Mouse (Mus musculus): Measurements from ENCODE around the gene Anxa4. TPM values are rescaled to one million over a fixed set of nuclear protein-coding genes. Genes with fewer than 3 reads are reported as not detected.

The Anxa4 gene
- total RNA-seq, 2 experiments from 2014 or later, result 3.1 to 3.8 TPM

GRCm38 (mm10) chr6:86772631-86773030, 20.8 kb downstream of the Anxa4 start:
- intact Hi-C loops (cut with DNase I), result no loop called here
- DNase-seq (ENCODE audit: extremely low spot score in 1 of 2, low spot score in 2 of 2), result no peak

- DNase-seq (ENCODE audit: extremely low spot score in 1 of 2, low spot score in 2 of 2), result no peak
- intact Hi-C loops (cut with DNase I), result no loop called here
Observed at GRCm38 (mm10) chr6:86768938-86769337, 24.4 kb downstream of the Anxa4 start.

DNA sequence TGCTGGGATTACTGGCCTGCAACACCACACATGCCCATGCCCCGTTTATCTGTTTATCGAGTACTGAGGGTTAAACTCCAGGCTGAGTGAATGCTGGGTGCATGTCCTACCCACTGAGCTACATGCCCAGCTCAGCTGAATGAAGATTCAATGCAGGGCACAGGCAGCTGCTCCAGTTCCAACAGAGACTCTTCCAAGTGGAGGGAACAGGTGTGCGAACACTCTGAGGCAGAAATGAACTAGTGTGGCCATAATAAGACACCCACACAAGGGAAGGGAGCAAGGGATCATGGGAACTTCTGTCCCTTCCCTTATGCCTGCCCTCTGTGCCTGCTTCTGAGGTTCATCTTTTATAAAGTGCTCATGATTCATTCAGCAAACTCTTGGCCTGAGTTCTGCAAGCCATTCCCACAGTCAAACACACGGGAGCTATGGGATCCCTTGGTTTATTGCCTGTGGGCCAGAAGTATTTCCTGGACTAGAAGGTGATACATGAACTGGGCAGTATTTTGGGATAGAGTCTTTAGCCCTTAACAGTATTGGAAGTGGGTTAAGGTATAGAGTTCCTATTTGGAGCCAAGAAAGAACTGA, 25.1 kb downstream of the Anxa4 start:
- no peak for DNase-seq (ENCODE audit: extremely low spot score in 1 of 2, low spot score in 2 of 2)
- intact Hi-C loops (cut with DNase I), result no loop called here

GRCm38 (mm10) chr6:86767465-86767864, 25.9 kb downstream of the Anxa4 start:
- DNase-seq (ENCODE audit: extremely low spot score in 1 of 2, low spot score in 2 of 2), result no peak
- intact Hi-C loops (cut with DNase I), result no loop called here

DNA sequence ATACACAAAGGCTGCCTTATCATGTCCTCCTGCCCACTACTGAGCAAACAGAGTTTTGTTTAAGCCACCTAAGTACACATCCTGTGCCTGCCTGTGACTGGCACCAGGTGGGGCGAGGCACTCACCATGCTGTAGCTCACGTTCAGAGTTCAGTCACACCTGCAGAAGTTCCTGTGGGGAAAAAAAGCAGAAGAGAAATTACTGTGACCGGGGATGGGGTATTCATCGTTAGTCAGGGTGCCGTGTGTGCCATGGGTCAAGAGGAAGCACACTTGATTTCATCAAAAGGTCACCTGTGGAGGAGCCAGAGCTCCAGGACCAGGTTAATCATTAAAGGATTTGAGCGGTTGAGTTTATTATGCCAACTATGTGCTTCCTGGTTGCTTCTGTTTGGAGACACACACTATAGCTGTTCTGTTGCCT, 27.7 kb downstream of the Anxa4 start:
- intact Hi-C loops (cut with DNase I), result no loop called here

GRCm38 (mm10) chr6:86754105-86754863, 39.1 kb downstream of the Anxa4 start:
- no peak for DNase-seq (ENCODE audit: extremely low spot score in 1 of 2, low spot score in 2 of 2)
- intact Hi-C loops (cut with DNase I), result no loop called here

More for the DNA sequence above, 27.7 kb downstream of the Anxa4 start:
- no peak for DNase-seq (ENCODE audit: extremely low spot score in 1 of 2, low spot score in 2 of 2)

GRCm38 (mm10) chr6:86752843-86753485, 40.4 kb downstream of the Anxa4 start:
- no peak for DNase-seq (ENCODE audit: extremely low spot score in 1 of 2, low spot score in 2 of 2)
- intact Hi-C loops (cut with DNase I), result no loop called here

DNA sequence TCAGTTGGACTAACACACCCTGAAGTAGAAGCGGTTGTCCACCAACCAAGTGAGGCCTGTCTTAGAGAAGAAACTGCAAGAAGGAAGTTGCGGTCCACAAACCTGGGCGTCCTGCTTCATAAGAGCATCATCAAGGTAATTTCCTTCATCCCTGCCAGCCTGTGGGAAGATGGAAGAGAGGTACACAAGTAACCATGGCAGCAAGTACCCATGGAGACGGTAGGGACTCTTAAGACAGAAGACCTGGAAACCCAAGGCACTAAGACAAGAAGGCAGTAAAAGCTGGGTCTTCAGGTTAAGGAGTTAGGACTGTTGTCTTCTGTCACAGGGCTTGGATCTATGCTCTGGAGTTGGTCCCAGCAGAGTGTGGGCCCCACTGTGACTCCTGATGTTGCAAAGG, 42.4 kb downstream of the Anxa4 start:
- intact Hi-C loops (cut with DNase I), result no loop called here
- no peak for DNase-seq (ENCODE audit: extremely low spot score in 1 of 2, low spot score in 2 of 2)

GRCm38 (mm10) chr6:86749817-86750216, 43.6 kb downstream of the Anxa4 start:
- intact Hi-C loops (cut with DNase I), result no loop called here
- no peak for DNase-seq (ENCODE audit: extremely low spot score in 1 of 2, low spot score in 2 of 2)

DNA sequence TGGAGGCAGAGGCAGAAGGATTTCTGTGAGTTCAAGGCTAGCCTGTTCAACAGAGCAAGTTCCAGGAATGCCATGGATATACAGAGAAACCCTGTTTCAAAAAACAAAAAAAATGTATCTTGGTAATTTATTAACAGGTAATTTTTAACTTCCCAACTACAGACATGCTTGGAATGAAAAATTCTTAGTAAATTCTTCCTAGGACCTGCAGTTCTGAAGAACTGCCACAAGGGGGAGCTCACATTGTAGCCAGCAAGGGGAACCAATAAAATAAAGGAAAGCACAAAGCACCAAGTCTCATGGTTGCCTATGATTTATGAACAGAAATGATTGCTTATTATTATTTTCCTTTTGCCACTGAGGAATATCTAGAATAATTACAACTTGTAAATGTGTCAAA, 46.2 kb downstream of the Anxa4 start:
- peak in 1 of 2 experiments; percentile 34 for DNase-seq (ENCODE audit: extremely low spot score in 1 of 2, low spot score in 2 of 2)
- intact Hi-C loops (cut with DNase I), result loop anchor here (2.0 kb wide), 1 partner anchor 60 kb away; no protein-coding TSS in a partner anchor

DNA sequence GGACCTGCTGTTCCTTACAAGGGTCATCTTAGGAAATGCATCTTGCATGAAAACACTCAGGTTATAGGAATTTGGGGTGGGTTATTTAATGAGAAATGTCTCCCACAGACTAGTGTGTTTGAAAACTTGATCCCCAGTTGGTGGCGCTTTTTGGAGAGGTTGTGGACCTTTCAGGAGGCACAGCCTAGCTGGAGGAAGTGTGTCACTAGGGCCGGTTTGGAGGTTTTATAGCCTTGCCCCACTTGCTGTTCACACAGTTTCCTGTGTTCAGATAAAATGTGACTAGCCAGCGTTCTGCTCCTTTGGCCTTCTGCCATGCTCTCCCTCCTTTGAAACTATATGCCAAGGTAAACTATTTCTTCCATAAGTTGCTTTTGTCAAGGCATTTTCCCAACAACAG, 52.7 kb downstream of the Anxa4 start:
- DNase-seq (ENCODE audit: extremely low spot score in 1 of 2, low spot score in 2 of 2), result no peak
- intact Hi-C loops (cut with DNase I), result no loop called here

- DNase-seq (ENCODE audit: extremely low spot score in 1 of 2, low spot score in 2 of 2), result no peak
- intact Hi-C loops (cut with DNase I), result no loop called here
Observed at GRCm38 (mm10) chr6:86736830-86737229, 56.6 kb downstream of the Anxa4 start.

DNA sequence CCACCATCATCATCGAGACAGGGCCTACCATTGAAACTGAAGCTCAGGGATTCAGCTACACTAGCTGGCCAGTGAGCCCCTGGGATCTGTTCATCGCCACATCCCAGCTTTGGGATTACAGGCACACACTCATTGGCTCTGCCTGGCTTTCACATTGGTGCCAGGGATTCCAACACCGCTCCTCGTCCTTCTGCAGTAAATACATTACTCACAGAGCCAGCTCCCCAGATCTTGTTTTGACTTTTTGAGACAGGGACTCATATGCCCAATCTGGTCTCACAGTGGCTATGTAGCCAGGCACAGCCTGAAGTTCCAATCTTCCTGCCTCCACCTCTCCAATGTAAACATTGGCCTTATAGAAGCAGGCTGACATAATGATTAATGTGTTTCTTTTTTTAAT, 57.1 kb downstream of the Anxa4 start:
- intact Hi-C loops (cut with DNase I), result no loop called here
- DNase-seq (ENCODE audit: extremely low spot score in 1 of 2, low spot score in 2 of 2), result no peak

GRCm38 (mm10) chr6:86733183-86733876, 60.1 kb downstream of the Anxa4 start, which contains the start of gene Gmcl1:
TSS of gene Gmcl1 (minus strand) at chr6:86733383.
- peak; percentile 88 to 97 for DNase-seq (ENCODE audit: extremely low spot score in 1 of 2, low spot score in 2 of 2)

DNA sequence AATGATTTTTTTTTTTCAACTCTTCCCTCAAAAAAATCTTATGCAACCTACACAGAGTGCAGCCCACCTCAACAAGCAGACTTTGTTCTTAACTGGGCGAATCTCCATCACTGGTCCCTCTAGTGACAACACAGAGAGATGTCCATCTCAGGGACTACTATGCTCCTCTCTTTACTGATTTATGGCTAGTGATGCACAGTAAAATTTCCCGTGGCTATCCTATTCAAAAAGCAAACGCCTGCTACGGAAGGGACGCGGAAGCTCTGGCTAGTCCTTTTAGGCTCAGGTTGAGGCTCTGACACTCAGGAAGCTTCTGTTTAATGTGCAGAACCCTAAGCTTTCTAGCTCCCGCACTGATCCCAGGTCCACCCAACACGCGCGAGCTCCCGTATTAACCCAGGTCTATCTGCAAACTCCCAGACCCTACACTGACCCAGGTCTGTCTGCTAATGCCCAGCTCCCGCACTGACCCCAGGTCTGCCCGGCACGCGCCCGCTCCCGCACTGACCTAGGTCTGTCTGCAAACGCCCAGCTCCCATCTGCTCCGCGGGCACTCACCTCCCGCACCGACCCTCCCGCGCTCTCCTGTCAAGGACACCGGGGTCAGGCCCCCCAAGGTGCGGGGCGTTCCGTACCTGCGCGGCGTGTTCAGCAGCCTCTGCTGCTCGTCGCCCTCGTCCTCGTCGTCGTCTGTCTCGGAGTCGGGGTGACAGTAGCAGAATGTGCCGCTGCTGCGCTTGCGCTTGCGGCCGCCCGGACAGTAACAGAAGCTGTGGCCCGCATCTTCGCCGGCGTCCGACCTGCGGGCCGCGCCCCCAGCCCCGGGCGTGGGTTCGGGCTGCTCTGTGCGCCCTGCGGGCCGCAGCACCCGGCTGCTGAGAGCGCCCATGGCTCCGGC, 60.9 kb downstream of the Anxa4 start:
- peak; percentile 16 to 67 for DNase-seq (ENCODE audit: extremely low spot score in 1 of 2, low spot score in 2 of 2)
- intact Hi-C loops (cut with DNase I), result no loop called here

More at GRCm38 (mm10) chr6:86733183-86733876, 60.1 kb downstream of the Anxa4 start, which contains the start of gene Gmcl1:
- intact Hi-C loops (cut with DNase I), result no loop called here

- intact Hi-C loops (cut with DNase I), result no loop called here
- no peak for DNase-seq (ENCODE audit: extremely low spot score in 1 of 2, low spot score in 2 of 2)
Observed at GRCm38 (mm10) chr6:86728711-86729110, 64.7 kb downstream of the Anxa4 start.

DNA sequence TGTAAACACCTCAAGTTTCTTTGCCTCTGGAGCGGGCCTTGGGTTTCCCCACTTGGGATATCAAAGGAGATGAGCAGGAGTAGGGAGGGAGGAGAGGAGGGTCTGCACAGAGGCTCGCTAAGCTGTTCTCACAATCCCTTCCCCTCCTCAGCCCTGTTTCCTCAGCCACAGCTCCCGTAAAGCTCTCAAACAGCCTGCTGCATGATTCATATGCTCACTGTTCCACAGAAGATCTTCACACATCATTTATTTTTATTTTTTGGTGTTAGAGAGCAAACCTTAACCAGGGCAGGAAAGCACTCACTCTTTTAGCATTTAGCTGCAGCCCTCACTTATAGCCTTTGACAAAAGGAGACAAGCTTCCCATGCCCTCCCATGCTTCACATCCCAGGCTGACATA, 71.4 kb downstream of the Anxa4 start:
- DNase-seq (ENCODE audit: extremely low spot score in 1 of 2, low spot score in 2 of 2), result no peak
- intact Hi-C loops (cut with DNase I), result no loop called here

- no peak for DNase-seq (ENCODE audit: extremely low spot score in 1 of 2, low spot score in 2 of 2)
- intact Hi-C loops (cut with DNase I), result no loop called here
Observed at GRCm38 (mm10) chr6:86708072-86708774, 85.2 kb downstream of the Anxa4 start.

Data from left cerebral cortex, postnatal 10 days (tissue).